Mouse (Mus musculus) small intestine, adult 2 months (tissue): ENCODE data around the gene Galnt4.

Experiments
- CTCF ChIP-seq: fragments of 200-500 bp; IDR thresholded peaks from 2 replicates; pipeline ENCODE4 v1.5.1; 2012; ENCODE audit warnings: low read depth, mild to moderate bottlenecking, control low read depth, inconsistent platforms, low read length, moderate library complexity, mixed read lengths; ENCODE audit not compliant: insufficient replicate concordance, insufficient read length; ENCODE audit errors: extremely low read depth
- POLR2A ChIP-seq: fragments of 200-500 bp; IDR thresholded peaks from 2 replicates; pipeline ENCODE4 v1.6.1; 2012; ENCODE audit warnings: low read depth, mild to moderate bottlenecking, control low read depth, inconsistent platforms, low read length, moderate library complexity

DNA sequence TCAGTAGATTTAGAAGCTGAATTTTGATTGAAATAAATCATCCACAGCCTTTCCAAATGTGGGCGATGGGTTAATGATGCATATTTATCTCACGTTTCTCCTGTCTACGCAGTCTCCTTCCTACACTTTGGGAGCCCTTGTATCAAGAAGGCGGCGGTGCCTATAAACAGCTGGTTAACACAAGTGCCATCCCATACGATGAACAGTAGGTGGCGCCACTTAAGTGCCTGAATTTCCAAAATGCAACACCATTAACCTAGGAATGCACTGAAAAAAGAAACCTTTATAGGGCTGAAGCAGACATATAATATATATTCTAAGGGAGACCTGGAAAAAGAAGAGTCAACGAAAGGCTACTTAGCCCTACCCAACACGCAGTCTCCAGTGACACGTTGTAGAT lies 10.6 kb upstream of the Galnt4 start:
- TF ChIP-seq POLR2A (no peak), CTCF (peak; percentile 20; the same call in 1 of the 2 replicates)
